Mouse (Mus musculus): ENCODE measurements around the gene Stim1.
A peak's percentile ranks its signal among the peaks of the same experiment; 100 is the strongest.
"Not testable (repeated sequence)": the region's sequence is repeated elsewhere in the genome, so short reads cannot be mapped to it uniquely, and the experiment has no call there.

The Stim1 gene

DNA sequence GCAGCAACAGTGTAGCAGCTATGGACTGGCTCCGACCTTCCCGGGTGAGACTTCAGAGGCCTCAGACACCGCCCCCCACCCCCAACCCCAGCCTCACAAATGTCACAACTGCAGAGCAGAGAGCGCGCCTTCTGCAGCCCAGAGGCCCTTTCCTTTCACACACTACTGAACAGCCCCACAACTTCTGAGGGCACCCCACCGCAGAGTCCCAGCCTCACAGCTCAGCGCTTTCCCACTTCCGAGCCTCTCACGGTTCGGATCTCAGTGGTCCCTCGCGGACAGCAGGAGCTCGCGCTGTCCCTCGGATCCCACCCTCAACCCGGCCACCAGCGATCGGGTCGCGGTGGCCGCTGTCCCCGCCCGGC lies 18.1 kb upstream of the Stim1 start:
- no peak for DNase-seq (ENCODE audit: low spot score)

DNA sequence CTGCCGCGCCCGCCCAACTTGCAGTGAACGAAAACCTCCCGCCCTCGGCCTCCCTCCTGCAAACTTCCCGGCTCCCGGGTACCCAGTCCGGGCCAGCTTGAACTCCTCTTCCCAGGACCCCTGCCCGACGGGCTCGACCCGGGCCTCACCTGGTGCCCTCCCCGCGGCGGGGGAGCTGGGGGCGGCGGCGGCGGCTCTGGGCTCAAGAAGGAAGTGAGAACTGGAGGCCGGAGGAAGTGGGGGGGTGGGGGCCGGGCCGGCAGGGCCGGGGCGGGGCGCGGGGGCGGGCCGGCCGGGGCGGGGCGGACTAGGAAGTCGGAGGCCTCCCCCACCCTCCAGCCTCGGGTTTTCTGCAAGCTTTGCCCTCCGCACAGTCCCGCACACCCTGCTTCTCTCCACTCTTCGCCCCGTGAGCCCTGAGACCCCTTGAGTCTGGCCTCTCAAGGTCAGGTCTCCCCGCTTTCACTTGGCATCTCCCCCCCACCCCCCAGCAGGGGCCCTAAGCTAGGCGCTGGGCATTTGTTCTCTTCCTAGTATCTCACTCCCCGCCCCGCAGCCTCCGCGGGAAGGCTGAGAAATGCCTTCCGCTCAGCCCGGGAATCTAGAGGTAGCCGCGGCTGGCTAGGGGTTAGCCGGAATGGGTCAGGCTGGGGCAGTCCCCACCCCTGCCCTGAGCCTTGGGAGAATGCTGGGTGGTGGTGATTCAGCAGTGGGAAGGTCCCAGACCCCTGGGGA lies 17.5 kb upstream of the Stim1 start:
- DNase-seq (ENCODE audit: low spot score) = peak; percentile 66

DNA sequence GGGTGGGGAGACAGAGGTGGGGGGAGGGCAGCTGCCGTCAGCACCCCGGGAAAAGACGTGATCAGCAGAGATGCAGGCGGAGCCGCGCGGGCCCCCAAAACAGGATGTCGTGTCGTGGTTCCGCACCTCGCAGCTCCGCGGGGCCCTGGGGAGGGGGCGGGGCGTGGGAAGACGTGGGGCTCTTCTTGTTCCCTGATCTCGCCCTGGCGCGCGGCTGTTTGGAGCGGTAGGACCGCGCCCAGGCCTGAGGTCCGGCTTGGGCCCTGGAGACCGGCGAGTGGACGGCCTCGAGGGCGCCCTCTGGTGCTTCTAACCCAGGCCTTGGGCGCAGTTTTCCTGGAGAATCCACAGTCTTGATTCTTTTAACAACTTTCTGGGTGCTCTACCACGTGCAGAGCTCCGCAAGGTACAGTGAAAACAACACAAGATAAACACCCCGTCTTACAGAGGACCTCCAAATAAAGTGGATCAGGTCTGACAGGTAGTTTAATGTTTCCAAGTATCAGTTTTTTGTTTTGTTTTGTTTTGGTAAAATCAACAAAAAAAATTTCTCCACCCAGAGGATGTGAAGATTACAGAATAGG lies 16.9 kb upstream of the Stim1 start:
- DNase-seq (ENCODE audit: low spot score) = peak; percentile 91

DNA sequence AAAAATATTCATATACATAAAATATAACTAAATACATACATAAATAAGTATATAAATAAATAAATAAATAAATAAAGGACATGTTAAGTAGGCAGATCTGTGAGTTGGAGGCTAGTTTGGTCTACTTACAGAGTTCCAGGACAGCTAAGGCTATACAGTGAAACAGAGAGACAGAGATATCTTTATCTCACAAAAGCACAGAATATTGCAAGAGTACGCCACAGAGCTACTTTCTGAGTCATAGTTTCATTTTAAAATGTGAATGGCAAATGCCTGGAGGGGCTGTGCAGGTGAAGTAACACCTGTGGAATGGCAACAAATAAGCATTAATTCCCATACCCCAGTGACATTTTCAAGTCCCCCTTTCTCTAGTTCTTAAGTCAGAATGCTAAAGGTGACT lies 14.0 kb upstream of the Stim1 start:
- no peak for DNase-seq (ENCODE audit: low spot score)

DNA sequence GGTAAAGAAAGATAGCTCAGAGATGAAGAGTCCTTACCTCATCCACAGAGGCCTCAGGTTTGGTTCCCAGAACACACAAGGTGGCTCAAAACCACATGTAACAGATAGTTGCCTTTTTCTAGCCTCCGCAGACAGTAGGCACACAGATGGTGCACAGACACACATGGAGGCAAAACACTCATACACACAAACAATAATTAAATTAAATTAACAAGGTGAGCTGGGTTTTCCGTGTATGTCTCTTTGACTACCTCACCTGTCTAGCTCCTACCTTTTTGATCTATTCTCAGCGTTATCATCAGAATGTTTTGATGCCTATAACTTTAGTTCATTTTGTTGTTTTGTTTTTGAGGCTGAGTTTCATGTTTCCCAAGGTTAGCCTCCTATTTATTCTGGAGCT lies 11.7 kb upstream of the Stim1 start, which contains the start of gene Rhog:
Rhog (minus strand) TSS at position 101 of the 400 bp plus-strand sequence.
- DNase-seq (ENCODE audit: low spot score) = no peak

DNA sequence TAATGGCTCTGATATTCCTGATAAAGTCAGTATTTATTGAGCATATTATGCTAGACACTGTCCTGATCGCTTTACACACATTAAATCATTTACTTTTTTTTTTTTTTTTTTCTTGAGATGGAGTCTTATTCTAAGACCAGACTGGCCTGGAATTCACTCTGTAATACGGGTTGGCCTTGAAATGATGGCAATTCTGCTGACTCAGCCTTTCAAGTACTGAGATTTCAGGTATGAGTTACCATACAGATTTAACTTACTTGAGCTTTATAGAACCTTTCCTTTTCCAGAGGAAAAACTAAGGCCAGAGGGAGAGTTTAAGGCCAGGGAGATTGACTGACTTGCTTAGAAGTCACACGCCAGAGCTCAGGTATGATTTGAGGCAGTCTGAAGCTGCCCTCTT lies 11.0 kb upstream of the Stim1 start:
- no peak for DNase-seq (ENCODE audit: low spot score)

DNA sequence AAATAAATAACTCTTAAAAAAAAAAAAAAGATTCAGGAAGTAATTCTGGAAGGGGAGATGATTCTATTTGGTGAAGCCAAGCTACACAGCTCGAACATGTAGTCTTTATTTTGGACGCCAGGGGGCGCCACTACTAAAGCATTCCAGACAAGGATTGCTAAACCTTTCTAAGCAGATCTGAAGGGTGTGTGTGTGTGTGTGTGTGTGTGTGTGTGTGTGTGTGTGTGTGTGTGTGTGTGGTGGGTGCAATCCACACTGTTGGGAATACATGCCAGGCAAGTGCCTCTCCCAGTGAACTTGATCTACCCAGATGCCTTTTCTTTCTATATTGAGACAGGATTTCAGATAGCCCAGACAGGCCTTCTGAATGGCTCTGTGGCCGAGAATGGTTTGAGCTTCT lies 9.4 kb upstream of the Stim1 start:
- peak; percentile 87 for DNase-seq (ENCODE audit: low spot score)

DNA sequence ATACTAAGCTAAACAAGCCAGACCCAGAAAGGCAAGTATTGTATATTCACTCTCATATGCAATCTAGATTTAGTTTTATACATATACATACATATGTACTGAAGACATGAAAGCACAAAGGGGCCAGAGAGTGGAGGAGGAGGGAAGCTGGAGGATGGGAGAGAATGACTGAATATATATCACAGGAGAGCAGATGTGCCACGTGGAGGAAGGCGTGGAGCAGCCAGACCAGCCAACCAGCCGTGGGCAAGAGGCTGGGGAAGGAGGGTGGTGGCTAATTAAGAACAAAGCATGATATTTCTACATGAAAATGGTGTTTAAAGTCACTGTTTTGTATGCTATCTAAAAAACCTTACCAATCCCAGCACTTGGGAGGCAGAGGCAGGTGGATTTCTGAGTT lies 8.9 kb upstream of the Stim1 start:
- DNase-seq (ENCODE audit: low spot score) = no peak

DNA sequence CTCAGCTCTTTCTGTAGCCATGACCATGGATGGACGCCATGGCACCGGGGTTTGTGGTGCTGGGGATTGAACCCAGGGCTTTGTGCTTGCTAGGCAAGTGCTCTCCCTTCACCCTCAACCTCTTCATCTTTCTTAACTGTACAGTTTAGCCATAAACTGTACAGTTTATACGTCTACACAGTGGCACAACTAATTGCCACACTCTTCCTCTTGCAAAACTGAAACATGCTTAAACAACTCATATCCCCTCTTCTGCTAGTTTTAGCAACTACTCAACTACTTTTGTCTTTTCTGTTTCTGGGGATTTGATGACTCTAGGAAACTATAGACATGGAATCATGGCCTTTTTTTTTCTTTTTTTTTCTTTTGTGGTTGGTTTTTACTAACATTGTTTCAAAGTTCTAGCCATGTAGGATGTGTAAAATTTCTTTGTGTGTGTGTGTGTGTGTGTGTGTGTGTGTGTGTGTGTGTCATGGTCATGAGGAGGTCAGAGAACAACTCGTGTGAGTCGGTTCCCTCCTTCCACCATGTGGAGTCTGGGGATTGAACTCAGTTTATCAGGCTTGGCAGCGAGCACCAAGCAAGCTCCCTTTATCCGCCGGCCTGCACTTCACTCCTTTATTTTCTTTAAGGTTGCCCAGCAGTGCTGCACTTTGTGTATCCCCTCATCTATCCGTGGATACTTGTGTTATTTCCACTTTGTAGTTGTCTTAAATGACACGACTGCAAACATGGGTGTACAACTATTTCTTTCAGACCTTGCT lies 7.7 kb upstream of the Stim1 start:
- DNase-seq (ENCODE audit: low spot score) = no peak

DNA sequence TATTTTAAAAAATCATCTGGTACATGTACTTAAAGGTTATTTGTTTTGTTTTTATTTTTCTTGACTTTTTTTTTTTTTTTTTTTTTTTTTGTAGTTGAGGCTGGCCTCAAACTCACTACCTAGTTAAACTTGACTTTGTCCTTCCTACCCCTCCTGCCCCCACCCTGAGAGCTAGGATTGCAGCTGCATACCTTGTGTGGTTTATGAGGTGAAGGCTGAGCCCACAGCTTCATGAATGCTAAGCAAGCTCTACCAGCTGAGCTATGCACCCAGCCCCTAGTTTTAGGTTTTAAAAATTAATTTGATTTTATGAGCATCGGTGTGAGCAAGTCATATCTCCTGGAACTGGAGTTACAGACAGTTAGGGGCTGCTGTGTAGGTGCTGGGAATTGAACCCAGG lies 7.1 kb upstream of the Stim1 start:
- no peak for DNase-seq (ENCODE audit: low spot score)

DNA sequence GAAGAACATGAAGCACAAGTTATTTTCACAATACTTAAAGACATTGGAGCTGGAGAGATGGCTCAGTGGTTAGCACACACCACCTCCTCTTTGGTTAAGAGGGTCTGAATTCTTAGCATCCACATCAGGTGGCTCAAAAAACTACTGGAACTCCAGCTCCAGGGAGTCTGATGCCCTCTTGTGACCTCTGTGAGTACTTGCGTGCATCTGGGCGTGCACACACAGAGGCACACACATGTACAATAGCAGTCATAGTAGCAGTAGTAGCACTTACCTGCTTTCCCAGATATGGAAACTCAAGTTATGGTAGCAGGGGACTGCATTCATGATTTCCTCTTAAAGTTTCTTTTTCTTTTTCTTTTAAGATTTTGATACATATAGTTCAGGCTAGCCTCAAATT lies 4.6 kb upstream of the Stim1 start:
- DNase-seq (ENCODE audit: low spot score) = no peak

DNA sequence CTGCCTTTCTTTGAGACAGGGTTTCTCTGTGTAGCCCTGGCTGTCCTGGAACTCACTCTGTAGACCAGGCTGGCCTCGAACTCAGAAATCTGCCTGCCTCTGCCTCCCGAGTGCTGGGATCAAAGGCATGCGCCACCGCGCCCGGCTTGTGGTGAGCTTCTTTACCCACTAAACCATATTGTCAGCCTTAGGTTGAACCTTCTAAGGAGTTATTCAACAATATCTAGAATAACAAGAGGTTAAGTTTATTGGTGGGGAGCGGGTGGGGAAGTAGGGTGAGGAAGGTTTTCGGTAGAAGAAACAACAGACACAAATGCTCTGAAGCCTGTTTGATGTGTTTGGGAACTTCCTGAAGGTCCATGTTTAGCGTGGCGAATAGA lies 1.6 kb upstream of the Stim1 start:
- DNase-seq (ENCODE audit: low spot score) = not testable (repeated sequence)

DNA sequence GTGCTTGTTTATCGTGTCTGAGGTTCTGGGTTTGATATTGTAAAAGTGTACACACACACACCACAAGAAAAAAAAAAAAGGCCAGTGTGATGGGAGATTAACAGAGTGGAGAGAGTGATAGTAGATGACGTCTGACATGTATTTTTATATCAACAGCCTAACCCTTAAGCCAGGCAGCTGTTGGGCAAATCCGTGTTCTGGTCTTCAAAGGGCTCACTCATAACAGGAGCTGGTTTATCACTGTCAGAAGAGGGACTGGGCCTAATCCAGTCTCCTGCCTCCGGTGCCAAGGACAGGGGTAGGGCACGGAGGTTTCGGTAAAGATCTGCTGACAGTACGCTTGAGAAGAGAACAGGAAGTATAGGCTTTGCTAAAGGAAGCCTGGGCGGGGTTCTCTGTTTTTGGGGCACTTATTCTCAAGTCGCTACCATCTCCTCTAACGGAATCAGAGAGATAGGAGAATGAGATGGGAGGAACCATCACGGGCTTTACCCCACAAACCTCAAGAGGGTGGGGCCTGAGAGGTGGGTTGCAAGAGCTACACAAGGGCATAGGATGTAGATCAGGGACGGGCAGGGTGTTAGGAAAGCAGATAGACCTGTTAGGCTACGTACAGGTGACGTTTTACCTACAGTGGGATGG lies 1.1 kb upstream of the Stim1 start:
- DNase-seq (ENCODE audit: low spot score) = no peak

DNA sequence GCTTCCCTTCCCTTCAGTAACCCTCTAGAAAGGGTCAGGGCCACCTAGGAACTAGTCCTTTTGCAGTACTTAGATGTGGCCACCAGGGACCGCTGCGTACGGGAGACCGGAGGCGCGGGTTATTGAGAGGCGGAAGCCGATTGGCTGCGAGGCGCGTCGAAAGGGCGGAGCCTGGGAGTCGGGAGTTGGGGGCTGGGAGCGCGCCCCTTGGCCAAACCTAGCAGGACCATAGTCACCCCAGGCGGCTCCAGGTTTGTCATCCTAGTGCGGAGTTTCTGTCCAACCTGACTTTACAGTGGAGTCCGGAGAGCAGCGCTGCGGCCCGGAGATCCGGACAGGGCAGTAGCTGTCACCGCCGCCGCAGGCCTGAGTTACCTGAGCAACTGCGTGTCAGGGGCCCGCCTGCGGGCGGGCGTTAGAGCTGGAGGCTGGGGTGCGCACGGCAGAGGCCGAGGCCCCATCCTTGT lies 460 bp upstream of the Stim1 start:
- DNase-seq (ENCODE audit: low spot score) = peak; percentile 95

DNA sequence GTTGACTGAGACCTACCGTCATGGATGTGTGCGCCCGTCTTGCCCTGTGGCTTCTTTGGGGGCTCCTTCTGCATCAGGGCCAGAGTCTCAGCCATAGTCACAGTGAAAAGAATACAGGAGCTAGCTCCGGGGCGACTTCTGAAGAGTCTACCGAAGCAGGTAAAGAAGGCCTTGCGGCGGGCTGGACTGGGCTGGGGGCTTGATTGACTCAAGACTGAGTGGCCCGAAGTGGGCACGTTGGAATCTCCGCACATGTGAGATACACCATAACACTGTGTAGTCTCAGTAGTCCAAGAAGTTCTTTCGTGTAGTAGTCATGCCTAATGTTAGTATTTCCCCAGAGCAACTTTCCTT lies 766 bp downstream of the Stim1 start:
- DNase-seq (ENCODE audit: low spot score) = no peak

DNA sequence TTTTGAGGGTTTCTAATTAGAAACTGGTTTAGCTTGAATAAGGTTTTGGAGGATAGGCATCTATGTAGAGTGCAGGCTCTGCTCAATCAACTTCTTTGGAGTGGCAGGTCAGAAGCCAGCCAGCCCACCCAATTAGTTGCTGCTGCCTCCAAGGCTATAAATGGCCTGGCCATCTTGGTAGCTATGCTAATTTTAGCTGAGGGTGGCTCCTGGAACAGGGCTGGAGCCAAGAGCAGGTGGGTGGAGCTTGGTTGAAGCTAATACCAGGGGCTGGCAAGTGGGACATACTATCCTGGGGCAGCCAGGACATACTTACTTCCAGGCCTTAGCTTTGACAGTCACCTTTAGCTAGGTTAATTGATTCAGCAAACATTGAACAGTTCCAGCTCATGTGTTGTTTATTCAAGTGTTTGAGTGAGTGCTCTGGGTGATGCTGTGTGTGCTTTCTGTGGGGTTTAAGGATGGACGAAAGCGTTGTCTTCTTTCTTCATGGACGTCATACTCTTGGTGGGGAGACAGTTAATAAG lies 4.9 kb downstream of the Stim1 start:
- no peak for DNase-seq (ENCODE audit: low spot score)

DNA sequence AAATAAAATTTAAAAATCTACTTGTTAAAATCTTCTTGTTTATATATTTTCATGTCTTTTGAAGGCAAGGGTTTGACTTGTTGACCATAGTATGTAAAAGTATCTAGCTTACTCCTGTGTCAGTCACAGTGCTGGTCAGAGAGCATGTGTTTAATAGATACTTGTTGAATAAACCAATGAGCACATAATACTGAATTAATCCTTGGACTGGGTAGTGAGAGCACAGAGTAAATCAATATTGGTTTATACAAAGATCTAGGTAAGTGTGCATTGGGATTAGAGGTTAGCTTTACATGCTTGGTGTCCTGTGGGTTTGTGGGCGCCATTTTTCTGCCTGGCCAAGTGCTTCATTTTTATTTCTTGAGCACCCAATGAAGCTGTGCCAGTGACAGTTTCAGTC lies 13.8 kb downstream of the Stim1 start:
- DNase-seq (ENCODE audit: low spot score) = no peak

DNA sequence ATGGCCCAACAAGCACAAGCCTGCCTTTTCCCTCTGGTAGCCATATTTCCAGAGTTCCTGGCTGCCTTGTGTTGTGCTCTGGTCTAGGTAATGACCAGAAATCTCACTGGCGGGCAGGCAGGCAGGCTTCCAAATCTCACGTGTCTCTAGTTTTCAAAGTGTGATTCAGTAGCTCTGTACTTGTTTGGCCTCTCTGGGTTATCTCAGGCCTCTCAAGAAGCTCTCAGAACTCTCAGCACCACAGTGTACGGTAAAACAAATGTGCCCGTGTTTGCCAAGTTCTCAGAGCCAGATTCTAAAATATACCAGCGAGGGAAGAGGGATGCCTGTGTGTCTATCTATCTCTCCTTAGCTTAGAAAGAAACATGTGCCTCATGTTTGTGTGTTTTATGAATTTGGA lies 14.7 kb downstream of the Stim1 start:
- no peak for DNase-seq (ENCODE audit: low spot score)

DNA sequence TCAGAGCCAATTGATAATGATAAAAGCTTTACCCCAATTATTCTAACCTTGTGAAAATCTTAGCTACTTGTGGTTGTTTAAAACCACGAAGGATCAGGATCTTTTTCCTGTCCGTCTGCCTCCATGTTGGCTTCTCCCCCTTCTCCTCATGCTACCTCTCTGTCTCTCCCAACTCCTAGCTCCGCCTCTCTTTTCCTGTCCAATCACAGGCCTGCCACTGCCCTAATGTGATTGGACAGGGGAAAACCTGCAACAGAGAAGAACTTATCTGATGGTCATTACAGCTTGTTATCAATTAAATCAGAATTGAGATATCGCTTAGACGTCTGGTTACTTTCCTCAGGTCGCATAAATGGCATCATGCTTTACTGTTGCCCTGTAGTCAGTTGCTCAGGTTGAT lies 21.9 kb downstream of the Stim1 start:
- DNase-seq (ENCODE audit: low spot score) = no peak

DNA sequence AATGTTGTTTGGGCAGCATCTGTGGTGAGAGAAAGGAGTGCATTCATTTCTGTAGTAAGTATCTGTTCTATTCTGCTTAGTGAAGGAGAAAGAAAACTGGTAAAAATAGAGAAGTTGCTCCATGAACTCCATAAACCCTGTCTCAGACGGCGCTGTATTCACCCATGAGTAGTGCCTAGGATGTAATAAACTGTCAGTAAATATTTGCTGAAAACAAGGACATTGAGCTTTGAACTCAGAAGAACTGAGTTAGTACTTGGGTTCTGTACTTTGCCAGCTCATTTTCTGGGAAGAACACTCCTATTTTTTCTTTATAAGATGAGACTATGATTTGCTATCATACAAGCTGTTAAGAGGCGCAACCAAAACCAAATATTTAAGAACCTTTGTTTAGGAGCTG lies 24.6 kb downstream of the Stim1 start:
- no peak for DNase-seq (ENCODE audit: low spot score)

DNA sequence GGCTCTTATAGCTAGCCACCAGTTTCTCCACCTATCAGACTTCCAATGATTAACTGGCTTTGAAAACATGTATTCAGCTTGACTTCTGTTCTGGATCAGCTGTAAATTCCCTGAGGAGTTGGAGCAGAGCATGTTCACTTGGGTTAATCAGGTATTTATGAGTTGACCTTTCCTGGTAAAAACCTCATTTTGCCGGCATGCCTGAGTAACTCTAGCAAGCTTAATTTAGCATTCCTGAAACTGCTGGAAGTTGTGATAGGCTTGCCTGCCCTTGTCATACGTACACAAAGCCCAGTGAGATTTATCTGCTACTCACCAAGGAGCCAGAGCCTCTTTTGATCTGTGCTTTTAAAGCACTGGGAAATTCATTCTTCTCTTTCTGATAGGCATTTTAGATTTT lies 25.6 kb downstream of the Stim1 start:
- no peak for DNase-seq (ENCODE audit: low spot score)

DNA sequence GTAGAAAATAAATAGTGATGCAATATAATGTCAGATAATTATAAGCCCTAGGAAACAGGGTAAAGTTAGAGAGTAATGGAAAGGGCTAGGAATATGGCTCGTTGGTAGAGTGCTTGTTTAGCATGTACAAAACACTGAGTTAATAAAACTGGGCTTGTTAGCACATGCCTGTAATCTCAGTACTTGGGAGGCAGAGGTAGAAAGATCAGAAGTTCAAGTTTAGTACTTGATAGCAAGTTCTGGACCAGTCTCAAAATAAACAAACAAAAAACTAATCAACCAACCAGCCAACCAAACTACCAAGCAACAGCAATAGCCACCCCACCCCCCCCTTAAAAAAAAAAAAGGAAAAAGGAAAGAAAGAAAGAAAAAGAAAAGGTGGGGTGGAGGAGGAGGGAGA lies 33.2 kb downstream of the Stim1 start:
- no peak for DNase-seq (ENCODE audit: low spot score)

DNA sequence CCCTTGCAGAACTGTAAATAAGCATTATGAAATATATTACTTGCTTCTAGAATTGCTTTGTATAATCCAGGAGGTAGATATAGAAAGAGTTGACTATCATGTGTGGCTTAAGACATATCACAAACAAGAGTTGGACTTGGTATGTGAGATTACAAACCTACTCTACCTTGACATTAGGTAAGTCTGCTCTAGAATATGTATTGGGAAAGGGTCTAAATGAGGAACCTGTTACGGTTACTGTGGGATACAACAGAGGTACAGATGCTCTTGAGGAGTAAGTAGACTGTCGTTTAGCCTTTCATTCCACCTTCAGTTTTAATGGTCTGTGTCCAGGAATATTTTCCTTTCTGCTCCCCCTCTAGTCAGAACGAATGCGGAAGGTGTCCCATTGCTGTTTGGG lies 34.9 kb downstream of the Stim1 start:
- DNase-seq (ENCODE audit: low spot score) = no peak
